Mouse (Mus musculus) retina, postnatal 1 day (tissue): ENCODE results near the gene Retreg1.

Experiments used
- DNase-seq: peaks from one replicate; pipeline ENCODE4 v3.0.0-alpha.2; 2012

Retreg1 gene

GRCm38 (mm10) chr15:25843086-25843991 is at the start of gene Retreg1:
Gene Retreg1, plus strand, starts transcription at chr15:25843180.
- peak; percentile 70 for DNase-seq

GRCm38 (mm10) chr15:25794123-25794522 is 48.9 kb upstream of the Retreg1 start:
- DNase-seq, result no peak

GRCm38 (mm10) chr15:25795496-25795895 is 47.5 kb upstream of the Retreg1 start:
- no peak for DNase-seq

GRCm38 (mm10) chr15:25796353-25796752 is 46.6 kb upstream of the Retreg1 start:
- DNase-seq, result peak; percentile 57

GRCm38 (mm10) chr15:25797179-25797578 is 45.8 kb upstream of the Retreg1 start:
- DNase-seq, result no peak

GRCm38 (mm10) chr15:25797888-25798287 is 45.1 kb upstream of the Retreg1 start:
- DNase-seq, result no peak

- no peak for DNase-seq
Measured at GRCm38 (mm10) chr15:25801726-25802125, 41.3 kb upstream of the Retreg1 start.

- no peak for DNase-seq
Measured at GRCm38 (mm10) chr15:25802194-25802593, 40.8 kb upstream of the Retreg1 start.

GRCm38 (mm10) chr15:25803111-25803510 is 39.9 kb upstream of the Retreg1 start:
- no peak for DNase-seq

- DNase-seq, result peak; percentile 72
Measured at GRCm38 (mm10) chr15:25805336-25806110, 37.5 kb upstream of the Retreg1 start.

GRCm38 (mm10) chr15:25806363-25806762 is 36.6 kb upstream of the Retreg1 start:
- no peak for DNase-seq

- DNase-seq, result no peak
Measured at GRCm38 (mm10) chr15:25806878-25807277, 36.1 kb upstream of the Retreg1 start.

- no peak for DNase-seq
Measured at GRCm38 (mm10) chr15:25808677-25809460, 34.1 kb upstream of the Retreg1 start.

- DNase-seq, result no peak
Measured at GRCm38 (mm10) chr15:25809669-25810068, 33.3 kb upstream of the Retreg1 start.

- no peak for DNase-seq
Measured at GRCm38 (mm10) chr15:25811834-25812250, 31.1 kb upstream of the Retreg1 start.

GRCm38 (mm10) chr15:25812479-25812878 is 30.5 kb upstream of the Retreg1 start:
- no peak for DNase-seq

- DNase-seq, result no peak
Measured at GRCm38 (mm10) chr15:25814535-25814934, 28.4 kb upstream of the Retreg1 start.

GRCm38 (mm10) chr15:25817191-25817590 is 25.8 kb upstream of the Retreg1 start:
- no peak for DNase-seq

GRCm38 (mm10) chr15:25821981-25822380 is 21.0 kb upstream of the Retreg1 start:
- no peak for DNase-seq

GRCm38 (mm10) chr15:25822656-25823055 is 20.3 kb upstream of the Retreg1 start:
- no peak for DNase-seq

- DNase-seq, result no peak
Measured at GRCm38 (mm10) chr15:25826531-25826961, 16.4 kb upstream of the Retreg1 start.

- no peak for DNase-seq
Measured at GRCm38 (mm10) chr15:25828464-25828863, 14.5 kb upstream of the Retreg1 start.

- no peak for DNase-seq
Measured at GRCm38 (mm10) chr15:25830426-25830825, 12.6 kb upstream of the Retreg1 start.
